Mouse (Mus musculus): ENCODE results near the gene C730034F03Rik. TPM values are rescaled to one million over a fixed set of nuclear protein-coding genes. Genes with fewer than 3 reads are reported as not detected.
"Not testable (repeated sequence)": the region's sequence is repeated elsewhere in the genome, so short reads cannot be mapped to it uniquely, and the experiment has no call there.

C730034F03Rik gene
- total RNA-seq (2022): 1 to 10 TPM; 1.4 to 2.2 (median 1.5) TPM

GRCm38 (mm10) chr15:89429352-89430221, at the start of gene C730034F03Rik, which contains the start of the genes Gm44502 and Chkb:
TSS of gene C730034F03Rik (plus strand) at chr15:89429589.
TSS of gene Gm44502 (minus strand) at chr15:89429696.
TSS of gene Chkb (minus strand) at chr15:89429908.
- DNase-seq (ENCODE audit: low spot score in 2 of 2): peak; percentile 87 to 97

- no peak for DNase-seq (ENCODE audit: low spot score in 2 of 2)
Observed at GRCm38 (mm10) chr15:89384617-89385016, 44.8 kb upstream of the C730034F03Rik start, which contains the start of gene Klhdc7b. TSS of gene Klhdc7b (plus strand) at chr15:89384917.

GRCm38 (mm10) chr15:89387127-89387526, 42.3 kb upstream of the C730034F03Rik start:
- no peak for DNase-seq (ENCODE audit: low spot score in 2 of 2)

- DNase-seq (ENCODE audit: low spot score in 2 of 2): no peak
Observed at GRCm38 (mm10) chr15:89390081-89390480, 39.3 kb upstream of the C730034F03Rik start.

- DNase-seq (ENCODE audit: low spot score in 2 of 2): no peak
Observed at GRCm38 (mm10) chr15:89396883-89397282, 32.5 kb upstream of the C730034F03Rik start.

- DNase-seq (ENCODE audit: low spot score in 2 of 2): no peak
Observed at GRCm38 (mm10) chr15:89398146-89398545, 31.2 kb upstream of the C730034F03Rik start.

- no peak for DNase-seq (ENCODE audit: low spot score in 2 of 2)
Observed at GRCm38 (mm10) chr15:89399716-89400115, 29.7 kb upstream of the C730034F03Rik start.

- DNase-seq (ENCODE audit: low spot score in 2 of 2): no peak
Observed at GRCm38 (mm10) chr15:89402471-89402870, 26.9 kb upstream of the C730034F03Rik start.

GRCm38 (mm10) chr15:89404831-89405623, 24.4 kb upstream of the C730034F03Rik start:
- no peak for DNase-seq (ENCODE audit: low spot score in 2 of 2)

- no peak for DNase-seq (ENCODE audit: low spot score in 2 of 2)
Observed at GRCm38 (mm10) chr15:89406691-89407090, 22.7 kb upstream of the C730034F03Rik start.

- no peak for DNase-seq (ENCODE audit: low spot score in 2 of 2)
Observed at GRCm38 (mm10) chr15:89410118-89410517, 19.3 kb upstream of the C730034F03Rik start, which contains the start of gene Syce3. TSS of gene Syce3 (minus strand) at chr15:89410503.

- no peak for DNase-seq (ENCODE audit: low spot score in 2 of 2)
Observed at GRCm38 (mm10) chr15:89415282-89415681, 14.1 kb upstream of the C730034F03Rik start.

- no peak for DNase-seq (ENCODE audit: low spot score in 2 of 2)
Observed at GRCm38 (mm10) chr15:89421938-89422337, 7.5 kb upstream of the C730034F03Rik start.

GRCm38 (mm10) chr15:89424621-89425020, 4.8 kb upstream of the C730034F03Rik start:
- no peak for DNase-seq (ENCODE audit: low spot score in 2 of 2)

GRCm38 (mm10) chr15:89425711-89426121, 3.7 kb upstream of the C730034F03Rik start, which contains the start of gene Cpt1b:
TSS of gene Cpt1b (minus strand) at chr15:89425863.
- no peak for DNase-seq (ENCODE audit: low spot score in 2 of 2)

GRCm38 (mm10) chr15:89426716-89427115, 2.7 kb upstream of the C730034F03Rik start:
- no peak for DNase-seq (ENCODE audit: low spot score in 2 of 2)

- DNase-seq (ENCODE audit: low spot score in 2 of 2): no peak
Observed at GRCm38 (mm10) chr15:89428136-89428790, 1.1 kb upstream of the C730034F03Rik start.

GRCm38 (mm10) chr15:89428821-89429351, 503 bp upstream of the C730034F03Rik start:
- no peak for DNase-seq (ENCODE audit: low spot score in 2 of 2)

- DNase-seq (ENCODE audit: low spot score in 2 of 2): no peak
Observed at GRCm38 (mm10) chr15:89430341-89430740, 952 bp downstream of the C730034F03Rik start.

- DNase-seq (ENCODE audit: low spot score in 2 of 2): not testable (repeated sequence)
Observed at GRCm38 (mm10) chr15:89430771-89431170, 1.4 kb downstream of the C730034F03Rik start.

- no peak for DNase-seq (ENCODE audit: low spot score in 2 of 2)
Observed at GRCm38 (mm10) chr15:89431271-89431670, 1.9 kb downstream of the C730034F03Rik start.
